Mouse (Mus musculus) ES-Bruce4 (cell line): ENCODE results near the gene Lemd1.

Experiments used
- EP300 ChIP-seq: IDR thresholded peaks from 2 replicates; pipeline ENCODE4 v1.6.1; 2011; ENCODE audit warnings: low read depth, low read length; ENCODE audit not compliant: insufficient read depth
- POLR2A ChIP-seq: IDR thresholded peaks from one replicate; pipeline ENCODE4 v1.8.1; 2011; ENCODE audit warnings: low read length; ENCODE audit not compliant: insufficient read depth

GRCm38 (mm10) chr1:132149410-132149809, 41.8 kb upstream of the Lemd1 start:
- TF ChIP-seq POLR2A (no peak), EP300 (no peak)
